Mouse (Mus musculus) frontal cortex, adult 2 months (tissue): ENCODE data around the gene Afap1. TPM values are rescaled to one million over a fixed set of nuclear protein-coding genes. Genes with fewer than 3 reads are reported as not detected.
A peak's percentile ranks its signal among the peaks of the same experiment; 100 is the strongest.

Experiments
- DNase-seq, 2 experiments: peaks; one replicate each; pipeline ENCODE4 v3.0.0; 2022; ENCODE audit warnings: low spot score in 1 of 2; ENCODE audit errors: extremely low spot score in 1 of 2
- polyA plus RNA-seq: library from polyadenylated mRNA; depleted of rRNA; stranded (reverse); fragments of >200 nt; gene quantifications from 2 replicates; pipeline ENCODE4 v1.2.3, GENCODE M21; 2012

Gene Afap1
- polyA plus RNA-seq, 1 experiment: 18.6 TPM

DNA sequence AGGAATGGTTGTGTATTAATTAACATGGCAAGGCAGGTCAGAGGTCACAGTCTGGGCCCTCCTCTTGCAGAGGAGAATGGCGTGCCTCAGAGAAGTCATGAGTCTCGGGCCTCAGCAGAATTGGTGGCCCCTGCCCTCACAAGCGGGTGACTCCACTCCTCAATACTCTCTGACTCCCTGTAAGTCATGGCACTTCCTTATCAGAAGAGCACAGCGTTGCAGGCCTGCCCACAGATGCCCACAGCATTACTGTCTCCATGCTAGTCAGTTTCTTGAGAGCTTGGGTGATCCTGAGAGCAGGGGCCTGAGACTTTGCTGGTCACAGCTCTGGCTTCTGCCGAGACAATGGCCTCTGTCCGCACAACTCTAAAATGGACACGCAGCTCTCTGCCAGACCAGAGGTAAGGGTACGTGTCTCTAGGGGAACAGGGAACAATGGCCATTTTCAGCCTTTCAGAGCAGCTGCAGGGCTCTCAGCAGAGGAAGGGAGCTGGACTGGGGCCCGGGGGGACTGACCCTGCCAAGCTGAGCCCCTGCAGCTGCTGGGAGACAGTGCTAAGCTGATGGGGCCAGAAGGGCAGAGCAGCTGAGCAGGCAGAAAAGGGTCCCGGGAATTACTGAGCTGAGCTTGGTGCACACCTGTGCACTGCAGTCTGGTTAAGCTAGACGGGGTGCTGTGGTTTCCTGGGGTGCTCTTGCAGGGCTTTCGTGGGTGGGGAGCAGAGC is 77.4 kb downstream of the Afap1 start:
- peak in 1 of 2 experiments; percentile 51 for DNase-seq

DNA sequence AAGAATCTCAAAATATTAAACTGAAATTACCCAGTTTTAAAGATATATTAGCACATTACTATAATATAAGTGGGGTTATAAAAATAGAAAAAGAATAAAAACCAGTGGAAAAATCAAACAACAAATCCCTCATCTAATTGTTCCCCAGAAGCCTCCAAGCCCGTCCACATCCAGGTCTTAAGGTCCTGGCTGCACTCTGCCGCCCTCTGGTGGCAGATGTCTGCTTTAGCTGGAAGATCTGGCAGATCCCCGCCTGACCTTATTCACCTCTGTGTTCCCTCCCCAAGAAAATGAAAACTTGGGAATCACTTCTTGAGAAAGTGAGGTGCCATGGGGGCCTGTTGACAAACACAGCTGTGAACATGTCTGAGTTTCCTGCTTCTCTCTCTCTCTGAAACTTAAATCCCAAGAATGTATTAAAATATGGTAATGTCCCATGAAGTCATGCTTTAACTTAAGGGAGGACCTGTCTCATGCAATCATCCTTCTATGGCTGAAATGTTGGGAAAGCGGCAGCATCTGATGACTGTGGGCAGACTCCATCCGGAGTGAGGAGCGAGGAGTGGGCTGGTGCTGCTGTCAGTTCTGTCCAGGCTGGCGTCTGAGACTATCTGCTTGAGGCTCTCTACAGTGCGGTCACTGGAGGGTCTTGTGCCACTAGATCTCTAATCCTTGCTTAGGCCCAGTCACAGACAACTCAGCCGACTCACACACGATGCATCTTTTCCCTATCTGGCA is 78.9 kb downstream of the Afap1 start:
- DNase-seq: peak in 1 of 2 experiments; percentile 78

DNA sequence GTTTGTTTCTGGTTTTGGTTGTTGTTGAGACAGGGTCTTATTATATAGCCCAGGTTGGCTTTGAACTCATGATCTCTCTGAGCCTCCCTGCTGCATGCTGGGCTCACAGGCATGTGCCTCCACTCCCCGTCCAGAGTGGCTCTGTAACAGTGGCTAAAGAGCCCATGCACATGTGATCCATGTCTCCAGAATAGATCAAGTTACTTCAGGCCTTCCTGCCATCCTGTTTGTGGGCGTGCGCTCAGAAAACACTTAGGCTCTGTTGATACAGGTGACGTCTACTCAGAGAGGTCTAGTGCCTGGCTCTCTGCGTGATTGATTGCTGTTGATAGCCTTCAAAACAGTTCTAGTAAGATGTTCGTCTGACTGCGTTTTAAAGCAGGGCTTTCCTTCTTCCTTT is 79.6 kb downstream of the Afap1 start:
- no peak for DNase-seq

DNA sequence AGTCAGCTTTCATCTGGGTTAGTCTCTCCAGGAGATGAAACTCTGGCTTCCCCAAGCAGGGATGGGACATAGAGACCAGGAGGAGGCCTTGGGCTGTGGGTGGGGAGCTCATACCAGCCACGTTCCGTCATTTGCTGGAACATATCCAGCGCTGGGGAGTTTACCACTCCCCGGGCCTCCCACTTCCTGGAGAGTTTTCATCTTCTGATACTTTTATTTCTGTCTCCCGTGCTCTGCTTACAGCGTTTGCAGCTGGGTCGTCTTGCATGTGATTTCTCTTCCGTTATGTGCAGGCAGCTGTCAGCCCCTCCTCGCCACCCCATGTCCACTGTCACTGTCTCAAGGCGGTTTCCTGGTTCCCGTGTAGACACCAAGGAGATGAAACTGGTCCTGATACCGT is 80.7 kb downstream of the Afap1 start:
- peak in 1 of 2 experiments; percentile 56 for DNase-seq

DNA sequence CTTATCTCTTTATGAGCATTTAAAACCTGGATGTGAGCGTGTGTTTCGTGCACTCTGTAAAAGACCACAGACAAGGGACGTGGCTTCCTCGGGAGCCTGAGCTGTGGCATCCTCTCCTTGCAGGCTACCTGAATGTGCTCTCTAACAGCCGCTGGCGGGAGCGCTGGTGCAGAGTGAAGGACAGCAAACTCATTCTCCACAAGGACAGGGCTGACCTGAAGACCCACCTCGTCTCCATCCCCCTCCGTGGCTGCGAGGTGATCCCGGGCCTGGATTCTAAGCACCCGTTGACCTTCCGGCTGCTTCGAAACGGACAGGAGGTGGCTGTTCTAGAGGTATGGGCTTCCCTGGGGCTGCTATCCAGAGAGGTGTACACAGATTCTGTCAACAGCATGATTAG is 81.1 kb downstream of the Afap1 start:
- no peak for DNase-seq

DNA sequence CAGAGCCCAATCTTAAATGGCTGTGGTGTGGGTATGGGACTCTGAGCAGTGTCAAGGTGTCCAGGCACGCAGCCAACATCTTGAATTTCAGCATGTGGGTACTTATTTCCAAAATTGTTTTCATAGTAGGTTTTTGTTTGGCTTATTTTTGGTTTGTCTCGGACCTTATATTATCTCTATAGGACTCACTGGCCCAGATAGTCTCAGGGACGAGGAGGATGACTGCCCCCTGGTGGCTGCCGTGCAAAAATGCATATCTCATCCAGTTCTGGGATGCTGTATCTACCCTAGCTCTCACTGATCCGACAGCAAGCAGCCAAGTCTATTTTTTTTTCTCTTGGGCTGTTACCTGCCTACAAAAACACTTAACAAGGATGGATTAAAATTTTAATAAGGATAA is 82.6 kb downstream of the Afap1 start:
- DNase-seq: peak in 1 of 2 experiments; percentile 65

DNA sequence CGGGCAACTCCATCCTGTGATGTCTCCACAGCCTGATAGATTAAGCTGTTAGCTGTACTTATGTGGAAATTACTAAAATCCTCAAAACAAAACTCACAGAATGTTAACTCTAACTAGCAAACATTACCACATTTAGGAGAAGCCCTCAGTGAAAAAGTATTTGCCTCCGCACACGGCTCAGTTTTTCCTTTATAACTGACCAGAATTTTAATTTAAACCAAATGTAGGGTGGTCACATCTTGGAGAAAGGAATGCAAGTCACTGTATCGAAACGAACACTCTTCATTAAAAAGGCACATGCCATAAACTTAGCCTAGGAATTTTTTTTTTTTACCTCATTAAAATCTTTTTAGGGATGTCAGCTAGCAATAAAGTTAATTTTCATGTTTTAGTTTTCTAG is 87.4 kb downstream of the Afap1 start:
- no peak for DNase-seq

DNA sequence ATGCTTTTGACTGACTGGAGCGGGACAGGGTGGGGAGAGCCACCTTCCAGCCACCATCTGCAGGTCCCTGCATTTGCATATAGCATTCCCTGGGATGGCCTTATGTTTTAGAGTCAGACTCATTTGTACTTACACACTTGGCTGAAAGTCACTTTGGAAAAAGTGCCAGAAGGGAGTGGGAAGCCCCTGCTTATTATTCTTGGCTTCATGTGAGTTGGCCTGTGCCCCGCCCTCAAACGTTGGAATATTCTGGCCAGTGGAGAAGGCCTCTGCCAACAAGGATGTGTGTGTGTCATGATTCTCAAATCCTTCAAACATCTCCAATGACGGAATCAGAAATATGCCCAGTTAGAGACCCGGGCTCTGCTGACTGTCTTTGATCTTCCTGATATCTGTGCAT is 88.2 kb downstream of the Afap1 start:
- DNase-seq: no peak

DNA sequence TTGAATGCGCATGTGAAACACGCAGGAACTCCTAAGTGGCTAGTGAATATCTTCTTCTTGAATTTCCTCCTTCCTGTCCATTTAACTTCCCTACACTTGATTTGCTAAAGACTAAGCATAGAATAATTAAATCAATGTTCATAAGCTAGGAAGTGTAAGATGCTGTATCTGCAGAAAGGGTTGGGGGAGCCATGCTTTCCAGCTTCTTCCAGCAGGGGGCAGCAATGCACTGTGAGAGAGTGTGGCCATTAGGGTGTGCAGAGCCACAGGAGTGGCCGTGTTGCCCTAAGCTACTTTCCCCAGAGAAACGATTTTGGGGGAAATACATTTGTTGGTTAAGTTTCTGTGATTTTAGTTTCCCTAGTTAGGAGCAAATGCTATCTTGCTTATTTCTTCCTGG is 88.9 kb downstream of the Afap1 start:
- DNase-seq: peak; percentile 46 to 94

DNA sequence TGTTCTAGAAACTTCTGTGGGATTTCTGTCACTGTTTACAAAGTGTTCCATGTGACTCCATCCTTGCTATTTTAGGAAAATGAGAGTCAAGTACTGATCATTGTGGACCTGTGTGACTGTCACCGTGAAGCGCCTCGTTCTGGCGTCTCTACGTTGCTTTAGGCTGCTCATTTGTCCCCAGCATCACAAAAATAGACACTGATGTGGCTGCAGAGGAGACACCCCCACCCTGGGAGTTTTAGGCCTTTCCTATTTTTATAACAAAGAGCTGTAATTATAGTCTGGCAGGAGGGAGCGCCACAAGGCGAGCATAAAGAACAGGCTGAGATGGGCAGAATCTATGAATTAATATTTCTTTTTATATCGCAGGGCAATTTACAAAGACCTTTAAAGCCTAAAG is 92.5 kb downstream of the Afap1 start:
- peak; percentile 72 for DNase-seq

DNA sequence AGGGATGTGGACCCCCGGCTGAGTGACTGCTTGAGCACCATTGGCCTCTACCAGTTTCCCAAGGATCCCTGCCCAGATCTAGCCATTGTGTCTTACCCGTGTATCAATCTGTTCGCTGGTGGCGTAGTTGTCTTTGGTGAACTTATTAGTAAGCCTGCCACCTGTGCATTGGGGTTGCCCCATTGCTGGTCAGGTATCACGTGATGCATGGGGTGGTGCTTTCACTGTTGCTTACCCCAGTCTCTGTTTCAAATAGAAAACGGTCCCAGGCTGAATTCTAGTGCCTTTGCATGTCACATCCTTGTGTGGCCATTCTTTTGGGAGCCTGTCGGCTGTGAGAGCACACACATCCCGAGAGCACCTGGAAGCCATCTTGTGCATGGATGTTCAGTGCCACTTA is 95.0 kb downstream of the Afap1 start:
- no peak for DNase-seq

DNA sequence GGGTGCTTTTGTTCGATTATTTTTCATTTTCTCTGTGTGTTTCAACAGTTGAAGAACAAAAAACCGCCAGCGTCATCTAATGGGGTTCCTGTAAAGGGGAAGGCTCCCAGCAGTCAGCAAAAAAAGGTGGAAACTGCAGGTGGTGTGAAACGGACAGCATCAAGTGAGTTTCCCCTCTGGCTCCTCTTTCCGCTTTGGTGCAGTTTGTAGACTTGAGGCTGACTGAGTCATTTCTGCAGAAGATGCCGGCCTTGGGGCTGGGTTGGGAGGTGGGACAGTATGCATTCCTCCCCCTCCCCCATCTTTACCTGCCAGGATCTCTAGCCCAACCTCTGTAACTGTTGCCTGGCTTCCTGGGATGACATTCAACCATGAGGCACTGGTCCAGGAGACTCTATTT is 96.4 kb downstream of the Afap1 start:
- no peak for DNase-seq

DNA sequence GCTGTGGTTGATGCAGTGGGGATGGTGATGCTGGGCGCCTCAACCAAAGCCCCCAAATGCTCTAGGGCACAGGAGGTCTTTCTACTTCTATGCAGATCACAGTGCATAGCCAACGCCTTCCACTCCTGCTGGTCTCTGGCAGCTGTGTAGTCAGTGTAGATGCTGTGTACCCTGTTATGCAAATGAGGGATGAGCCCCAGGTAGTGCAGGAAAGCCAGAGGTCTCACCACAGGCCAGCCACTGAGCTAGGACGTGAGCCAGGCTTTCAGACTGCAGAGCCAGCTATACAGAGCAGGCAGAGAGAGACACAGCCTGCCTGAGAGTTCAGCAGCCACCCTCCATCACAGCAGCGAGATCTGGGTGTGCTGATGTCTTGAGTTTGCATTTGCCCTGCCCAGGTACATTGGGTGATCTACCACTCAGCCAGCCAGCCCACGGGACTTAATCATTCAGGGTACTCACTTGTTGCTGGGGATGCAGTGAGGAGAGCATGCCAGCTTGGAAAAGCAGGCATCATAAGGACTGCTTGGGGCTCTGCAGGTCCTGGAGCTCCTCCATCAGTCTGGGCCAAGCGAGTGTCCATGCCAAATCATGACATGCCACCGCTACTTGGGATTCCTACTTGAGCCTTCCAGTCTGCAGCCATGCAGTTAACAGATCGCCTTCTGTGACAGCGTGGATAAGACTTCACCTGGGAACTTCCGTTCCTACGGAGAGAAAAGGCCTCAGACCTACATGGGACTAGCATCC is 97.0 kb downstream of the Afap1 start:
- DNase-seq: no peak

DNA sequence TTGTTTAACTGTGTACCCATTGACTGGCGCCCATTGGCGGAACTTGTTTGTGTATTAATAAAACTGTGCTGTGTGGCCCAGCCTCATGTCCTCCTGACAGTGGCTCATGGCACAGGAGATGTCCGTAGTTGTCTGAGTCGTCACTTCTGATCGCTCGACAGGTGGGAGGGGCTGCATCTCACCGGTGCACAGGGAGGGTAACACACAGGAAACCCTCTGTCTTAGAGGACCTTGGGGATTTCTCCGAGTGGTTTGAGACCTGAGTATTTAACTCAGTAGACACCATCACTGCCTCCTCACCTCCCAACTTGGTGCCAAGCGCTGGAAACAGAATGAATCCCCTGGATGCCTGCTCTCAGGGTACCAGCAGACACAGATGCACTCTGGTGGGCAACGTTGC is 110.7 kb downstream of the Afap1 start:
- DNase-seq: no peak

DNA sequence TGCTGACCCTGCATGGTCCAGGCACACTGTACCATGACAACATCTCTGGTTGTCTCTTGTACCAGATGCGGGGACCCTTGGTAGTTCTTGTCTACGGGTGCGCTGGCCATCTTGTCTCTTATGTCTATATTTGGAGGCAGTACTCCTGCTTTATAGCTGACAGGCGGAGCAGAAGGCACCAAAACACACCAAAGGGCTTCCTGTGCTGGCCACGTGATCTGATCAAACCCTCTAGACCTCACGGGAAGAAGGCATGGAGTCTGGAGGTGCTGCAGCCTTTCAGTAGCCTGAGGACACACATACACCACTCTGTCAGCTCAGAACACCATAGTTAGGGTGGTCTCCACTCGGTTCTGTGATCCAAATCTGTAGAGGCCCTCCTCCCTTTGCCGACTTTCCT is 113.0 kb downstream of the Afap1 start:
- no peak for DNase-seq

DNA sequence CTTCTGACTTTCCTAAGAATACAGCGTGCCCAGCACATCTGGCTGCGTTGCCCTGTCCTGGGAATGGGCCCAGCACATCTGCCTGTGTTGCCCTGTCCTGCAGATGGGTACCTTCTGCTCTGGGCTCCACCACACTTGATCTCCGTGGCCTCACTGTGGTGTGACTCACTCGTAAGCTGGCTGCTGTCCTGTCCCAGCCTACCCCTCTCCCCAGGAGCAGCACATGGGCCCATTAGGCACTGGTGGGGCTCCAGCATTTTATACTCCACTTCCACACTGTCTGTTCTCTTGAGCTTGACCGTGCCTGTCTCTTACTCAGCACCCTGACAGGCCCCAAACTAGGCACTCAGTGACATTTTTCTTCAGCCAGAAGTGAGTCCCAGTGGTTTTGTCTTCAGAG is 113.5 kb downstream of the Afap1 start:
- DNase-seq: no peak

DNA sequence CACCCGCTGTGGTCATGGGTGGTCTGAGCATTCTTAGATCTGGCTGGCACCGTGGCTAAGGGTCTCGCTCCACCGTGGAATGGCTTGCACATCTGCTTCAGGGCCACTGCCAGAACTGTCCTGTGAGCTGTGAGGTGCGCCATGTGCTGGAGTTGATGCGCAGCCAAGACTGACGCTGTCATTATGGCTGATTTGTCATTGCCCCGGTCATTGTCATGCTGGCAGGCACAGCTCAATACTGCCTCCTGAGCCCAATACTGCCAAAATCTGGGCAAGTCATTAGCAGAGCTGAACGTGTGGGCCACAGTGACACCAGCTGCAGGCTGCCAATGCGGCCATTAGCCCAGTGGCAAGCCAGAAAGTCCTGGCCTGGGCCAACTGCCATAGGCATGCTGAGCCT is 114.5 kb downstream of the Afap1 start:
- DNase-seq: peak in 1 of 2 experiments; percentile 36

DNA sequence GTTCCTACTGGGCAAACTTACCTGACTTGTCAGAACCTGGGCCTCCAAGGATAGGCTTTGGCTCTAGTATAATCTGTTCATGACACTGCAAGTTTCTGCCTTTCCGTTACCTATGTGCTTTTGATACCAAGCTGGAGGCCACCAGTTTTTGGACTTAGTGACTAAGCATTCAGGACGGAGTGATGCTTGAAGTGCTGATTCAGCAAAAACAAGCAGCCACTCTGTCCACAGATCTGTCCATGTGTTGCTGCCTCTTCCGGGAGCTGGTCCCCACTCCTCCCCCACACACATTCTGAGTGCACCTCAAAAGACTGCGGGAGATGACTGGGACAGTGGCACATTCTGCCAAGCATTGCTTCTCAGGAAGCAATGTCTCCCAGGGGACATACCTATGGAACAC is 116.3 kb downstream of the Afap1 start:
- DNase-seq: no peak

DNA sequence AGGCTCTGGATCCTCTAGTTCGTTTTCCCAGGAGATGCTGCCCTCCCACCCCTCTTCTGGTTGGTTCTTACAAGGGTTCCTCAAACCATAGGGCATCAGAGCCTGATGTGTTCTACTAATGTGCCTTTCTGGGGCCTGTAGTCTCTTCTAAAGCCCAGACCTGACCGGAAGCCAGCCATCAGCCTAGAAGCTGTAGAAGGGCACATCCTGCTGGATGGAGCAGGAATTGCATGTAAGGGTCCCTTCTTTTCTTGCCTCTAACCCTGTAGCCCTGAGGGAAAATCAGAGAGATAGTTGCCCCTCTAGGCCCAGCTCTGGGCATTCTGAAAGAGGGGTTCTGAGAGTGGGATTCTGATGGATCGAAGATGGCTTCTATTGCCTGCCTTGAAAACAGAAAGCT is 125.2 kb downstream of the Afap1 start:
- peak in 1 of 2 experiments; percentile 23 for DNase-seq

DNA sequence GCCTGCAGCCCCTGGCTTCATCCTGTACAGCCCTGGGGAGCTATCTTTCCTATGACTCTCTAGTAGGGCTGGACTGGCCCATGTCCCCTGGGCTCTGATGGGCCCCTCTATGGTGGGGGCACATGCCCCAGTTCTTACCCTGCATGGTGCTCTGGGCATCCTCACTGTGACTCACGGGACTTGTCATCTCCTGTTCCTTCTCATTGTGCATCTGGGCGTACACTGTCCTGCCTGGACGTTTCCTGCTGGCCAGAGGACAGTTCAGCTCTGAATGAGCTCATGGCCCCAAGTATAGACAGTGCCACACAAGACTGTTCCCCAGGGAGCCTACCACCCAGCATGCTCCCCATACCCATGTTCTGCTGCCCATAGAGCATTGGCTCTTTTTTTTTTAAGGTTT is 128.0 kb downstream of the Afap1 start:
- no peak for DNase-seq

DNA sequence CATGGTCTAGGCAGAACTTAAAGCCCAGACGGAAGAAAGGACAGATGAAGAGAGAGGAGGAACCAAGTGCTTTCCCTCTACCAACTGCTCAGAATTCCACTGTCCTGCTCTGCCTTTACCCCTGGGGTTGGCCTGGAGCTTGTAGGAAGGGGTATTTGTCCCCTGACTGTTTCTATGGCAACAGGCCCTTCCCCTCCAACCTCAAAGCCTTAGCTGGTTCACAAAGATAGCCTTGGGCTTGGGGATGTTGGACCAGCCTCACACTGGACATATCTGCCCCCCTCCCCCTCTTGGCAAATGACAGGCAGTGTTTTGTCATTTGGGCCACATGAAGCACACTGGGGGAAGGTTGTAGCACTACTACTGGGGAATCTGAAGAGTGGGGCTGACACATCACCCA is 129.2 kb downstream of the Afap1 start:
- DNase-seq: no peak
